Mouse (Mus musculus): ENCODE data around the gene Aspa.

DNA sequence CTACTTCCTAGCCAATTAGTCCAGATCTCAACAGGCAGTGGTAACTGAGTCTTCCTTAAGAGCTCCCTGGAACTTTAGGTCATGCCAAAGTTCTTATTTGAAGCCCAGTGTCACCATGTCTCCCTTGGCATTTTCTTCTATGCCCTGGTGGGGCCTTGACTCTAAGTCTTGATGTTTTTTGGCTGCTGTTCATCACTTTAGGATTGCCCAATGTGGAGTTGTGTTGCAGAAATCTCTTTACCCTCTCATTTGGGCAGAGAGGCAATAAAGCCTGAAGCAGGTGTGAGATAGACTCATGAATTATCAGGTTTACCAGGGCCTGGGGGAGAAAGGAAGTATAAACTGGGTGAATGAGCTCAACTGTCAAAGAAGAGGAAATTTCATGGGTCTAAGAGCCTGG is 70.7 kb downstream of the Aspa start:
- no peak for TF ChIP-seq CTCF (IDR thresholded peaks at IDR 0.05; ENCODE audit: borderline replicate concordance, control insufficient read depth, extremely low read depth, insufficient read depth, low read length, poor library complexity)
- TF ChIP-seq POLR2A (IDR thresholded peaks at IDR 0.05; ENCODE audit: control insufficient read depth, extremely low read depth, insufficient read depth, low read length, poor library complexity), result no peak
